Comparison of ENCODE assay signal across 8 mouse cellular contexts in genomic region chr2:171493741-171494140, GRCm38 (mm10).
DNase-seq lines count a peak whose midpoint lies in the region; ATAC-seq and TF ChIP-seq lines count a peak whose summit lies in the region.

No protein-coding gene starts in this region.

- no peaks in the 10 kb centered on the region for H3K36me3 ChIP-seq in forebrain, postnatal 0 days (ENCODE audit: insufficient read depth)
- H3K36me3 ChIP-seq in forebrain, embryonic 13.5 days (ENCODE audit: poor library complexity, severe bottlenecking) = no peaks in the 10 kb centered on the region

- H3K9me3 ChIP-seq in forebrain, postnatal 0 days (ENCODE audit: low read length) = no peaks in the 10 kb centered on the region
- H3K9me3 ChIP-seq in forebrain, embryonic 13.5 days (replicated peaks) = no peaks in the 10 kb centered on the region

- 42% methylated on average over 12 of the region's 12 CpGs for WGBS in forebrain, postnatal 0 days
- 35% methylated on average over 12 of the region's 12 CpGs for WGBS in forebrain, embryonic 13.5 days

- H3K4me2 ChIP-seq in forebrain, postnatal 0 days (ENCODE audit: low read depth) = no peak overlapping the region
- H3K4me2 ChIP-seq in forebrain, embryonic 13.5 days = no peak overlapping the region

- peak; percentile 70 for TF ChIP-seq CTCF in forebrain, postnatal 0 days (IDR thresholded peaks at IDR 0.05; ENCODE audit: low read depth)

- H3K4me1 ChIP-seq in forebrain, postnatal 0 days (ENCODE audit: insufficient read depth) = no peaks in the 10 kb centered on the region
- H3K4me1 ChIP-seq in forebrain, embryonic 13.5 days = no peaks in the 10 kb centered on the region

- H3K27ac ChIP-seq in forebrain, postnatal 0 days (ENCODE audit: low read depth, low read length) = no peak overlapping the region
- H3K27ac ChIP-seq in forebrain, embryonic 13.5 days = no peak overlapping the region

- H3K27me3 ChIP-seq in forebrain, postnatal 0 days (ENCODE audit: insufficient read depth, low read length) = no peaks in the 10 kb centered on the region
- H3K27me3 ChIP-seq in forebrain, embryonic 13.5 days = no peaks in the 10 kb centered on the region

- peak; percentile 59 for DNase-seq in forebrain, postnatal 0 days
- peak; percentile 29 for DNase-seq in thymus, postnatal 14 days
- no peak for DNase-seq in thymus, postnatal 0 days (ENCODE audit: low spot score)
- DNase-seq in embryo, embryonic 10.5 days (ENCODE audit: low spot score) = peak; percentile 73
- DNase-seq in layer of hippocampus, adult 9-11 months = peak; percentile 10
- peak; percentile 33 for DNase-seq in lung, postnatal 25 days (ENCODE audit: low spot score)
- DNase-seq in spleen, postnatal 36 days (ENCODE audit: low spot score in 2 of 2) = no peak

- H3K4me3 ChIP-seq in forebrain, postnatal 0 days (ENCODE audit: low read depth, low read length) = no peak overlapping the region
- no peak overlapping the region for H3K4me3 ChIP-seq in forebrain, embryonic 13.5 days

- no peak overlapping the region for H3K9ac ChIP-seq in forebrain, postnatal 0 days
- H3K9ac ChIP-seq in forebrain, embryonic 13.5 days = no peak overlapping the region

- ATAC-seq in forebrain, postnatal 0 days = no peak
- ATAC-seq in forebrain, embryonic 13.5 days = no peak

Comparison
In these comparisons a context has a peak if more than half of its experiments do, and no peak if none do; other contexts are left out.
1. DNase-seq: peak in forebrain, postnatal 0 days (single experiment), thymus, postnatal 14 days (single experiment), embryo, embryonic 10.5 days (single experiment), layer of hippocampus, adult 9-11 months (single experiment) and lung, postnatal 25 days (single experiment); none in thymus, postnatal 0 days (single experiment) and spleen, postnatal 36 days (0 of 2).